Mouse (Mus musculus): Measurements from ENCODE around the gene Gm12166.
"Not testable (repeated sequence)": the region's sequence is repeated elsewhere in the genome, so short reads cannot be mapped to it uniquely, and the experiment has no call there.

The Gm12166 gene

DNA sequence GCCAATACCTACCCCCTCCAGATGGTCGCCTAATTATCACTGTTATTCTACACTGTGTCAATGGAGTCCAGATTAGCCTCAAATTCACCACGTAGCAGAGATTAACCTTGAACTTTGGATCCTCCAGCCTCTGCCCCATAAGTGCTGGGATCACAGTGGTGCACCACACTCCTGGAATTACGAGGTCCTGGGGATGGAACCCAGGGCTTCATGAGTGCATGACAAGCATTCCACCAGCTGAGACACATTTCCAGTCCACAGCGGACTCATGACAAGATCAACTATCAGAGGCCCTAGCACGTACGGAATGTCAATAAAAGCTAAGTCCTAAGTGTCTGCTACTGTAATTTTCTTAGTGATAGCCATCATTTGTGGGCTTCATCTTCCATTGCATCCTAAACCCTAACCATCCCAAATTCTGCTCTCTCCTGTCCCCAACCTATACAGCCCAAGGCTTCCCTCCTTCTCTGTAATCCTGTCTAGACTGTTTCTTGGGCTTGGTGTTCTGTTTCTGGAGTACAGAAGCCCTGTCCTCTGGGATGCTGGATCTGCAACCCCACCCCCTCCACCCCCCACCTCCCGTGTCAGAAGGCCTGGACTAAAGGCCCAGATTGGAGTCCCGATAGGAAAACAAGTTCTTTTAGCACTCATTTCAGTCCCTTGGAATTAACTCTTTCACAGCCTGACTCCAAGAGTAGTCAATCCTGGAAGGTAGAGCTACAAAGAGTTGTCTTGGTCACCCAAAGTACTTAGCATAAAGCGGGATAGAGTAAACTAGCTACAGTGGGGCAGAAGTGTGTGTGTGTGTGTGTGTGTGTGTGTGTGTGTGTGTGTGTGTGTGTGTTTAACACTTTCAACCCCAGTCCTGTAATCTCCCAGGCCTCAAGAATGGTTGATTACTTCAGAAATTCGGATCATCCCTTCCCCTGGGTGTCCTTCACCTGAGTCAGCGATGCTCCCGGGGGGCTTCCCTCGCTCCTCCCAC, 3.1 kb upstream of the Gm12166 start:
- DNase-seq: no peak

DNA sequence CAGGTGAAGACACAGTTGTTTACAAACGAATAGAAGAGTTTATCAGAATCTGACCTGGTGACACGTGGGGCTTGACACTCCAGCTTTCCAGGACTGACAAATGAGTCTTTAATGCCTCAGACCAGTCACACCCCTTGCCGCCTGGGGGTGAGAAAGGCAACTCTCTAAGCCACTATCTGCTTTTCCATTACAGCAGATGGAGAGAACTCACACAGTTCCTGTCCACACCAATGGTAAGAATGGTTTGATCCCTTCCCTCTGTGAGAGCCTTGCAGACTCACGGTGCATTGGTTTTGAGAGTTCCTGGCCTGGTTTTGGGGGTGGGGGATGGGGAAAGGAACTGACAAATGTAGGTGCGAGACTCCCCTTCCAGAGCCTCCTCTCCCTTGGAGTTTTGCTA, 2.2 kb upstream of the Gm12166 start:
- DNase-seq: no peak

DNA sequence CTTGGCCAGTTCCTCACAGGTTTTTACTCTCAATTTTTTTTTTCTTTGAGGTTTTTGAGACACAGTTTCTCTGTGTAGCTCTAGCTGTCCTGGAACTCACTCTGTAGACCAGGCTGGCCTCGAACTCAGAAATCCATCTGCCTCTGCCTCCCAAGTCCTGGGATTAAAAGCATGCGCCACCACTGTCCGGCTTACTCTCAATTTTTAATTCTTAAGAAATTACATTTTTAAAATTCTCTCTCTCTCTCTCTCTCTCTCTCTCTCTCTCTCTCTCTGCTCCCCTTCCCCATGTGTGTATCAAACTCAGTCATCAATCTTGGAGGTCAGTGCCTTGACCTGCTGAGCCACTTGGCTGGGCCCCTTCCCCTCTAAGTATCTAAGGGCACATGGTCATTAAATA, 1.3 kb upstream of the Gm12166 start:
- DNase-seq: not testable (repeated sequence)

DNA sequence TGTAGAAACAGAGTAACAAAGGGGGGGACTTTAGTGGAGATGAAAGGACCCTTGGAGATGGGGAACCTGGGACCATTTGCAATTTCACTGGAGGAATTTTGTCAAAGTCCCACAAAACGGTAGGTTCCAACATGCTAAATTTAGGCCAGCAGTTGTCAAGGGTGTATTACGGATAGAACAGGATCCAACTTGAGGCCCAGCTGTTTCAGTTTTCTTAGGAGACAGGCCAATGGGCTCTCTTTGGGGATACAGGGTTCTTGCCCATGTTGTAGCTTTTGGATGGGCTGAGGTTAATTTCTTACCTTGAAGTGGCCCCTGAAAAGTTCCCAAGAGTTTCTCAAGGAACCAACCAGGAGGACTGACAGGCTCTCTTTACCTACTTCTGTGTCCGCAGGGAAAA, 4.9 kb downstream of the Gm12166 start:
- DNase-seq: no peak

DNA sequence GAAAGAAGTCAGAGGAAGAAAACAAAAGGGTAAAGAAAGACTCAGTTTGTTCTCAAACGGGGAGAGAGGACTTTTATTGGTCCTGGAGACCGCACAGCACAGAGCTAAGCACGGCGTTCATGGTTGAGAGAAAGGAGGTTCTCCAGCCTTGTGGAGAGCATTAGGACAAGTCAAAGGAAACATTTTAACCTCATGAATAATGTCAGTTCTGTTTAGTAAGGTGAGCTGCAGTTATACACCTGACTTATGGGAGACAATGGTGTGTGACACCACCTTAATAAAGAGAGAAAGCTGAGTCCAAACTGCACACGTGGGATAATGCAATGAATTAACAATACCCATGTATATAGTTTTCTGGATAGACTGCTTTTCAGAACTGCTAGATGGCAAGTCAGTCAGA, 7.3 kb downstream of the Gm12166 start:
- no peak for DNase-seq

DNA sequence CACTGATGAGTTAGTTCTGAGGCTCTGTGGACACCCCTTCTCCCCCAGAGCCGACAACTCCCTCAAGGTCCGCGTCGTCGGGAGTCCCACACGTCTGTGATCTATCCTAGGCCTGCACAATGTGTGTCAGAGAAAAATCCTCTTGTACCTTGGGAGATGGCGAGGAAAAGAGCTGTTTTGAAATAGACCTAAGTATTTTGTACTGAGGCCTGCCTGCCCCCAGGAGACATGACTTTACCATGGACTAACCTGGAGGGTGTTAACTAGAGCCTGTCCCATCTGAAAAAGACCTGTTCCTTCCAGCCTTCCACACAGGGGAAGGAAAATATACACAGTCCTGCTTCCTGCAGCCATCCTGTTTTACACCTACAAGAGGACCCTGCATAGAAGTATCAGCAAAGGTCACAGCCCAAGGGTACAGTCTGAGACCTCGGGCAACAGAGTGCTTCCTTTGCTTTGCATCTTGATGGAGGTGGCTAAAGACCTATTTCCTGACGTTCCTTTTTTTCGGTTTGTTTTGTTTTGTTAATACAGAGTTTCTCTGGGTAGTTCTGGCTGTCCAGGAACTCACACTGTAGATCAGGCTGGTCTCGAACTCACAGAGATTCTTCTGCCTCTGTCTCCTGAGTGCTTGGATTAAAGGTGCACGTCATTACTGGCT, 10.4 kb downstream of the Gm12166 start:
- no peak for DNase-seq

DNA sequence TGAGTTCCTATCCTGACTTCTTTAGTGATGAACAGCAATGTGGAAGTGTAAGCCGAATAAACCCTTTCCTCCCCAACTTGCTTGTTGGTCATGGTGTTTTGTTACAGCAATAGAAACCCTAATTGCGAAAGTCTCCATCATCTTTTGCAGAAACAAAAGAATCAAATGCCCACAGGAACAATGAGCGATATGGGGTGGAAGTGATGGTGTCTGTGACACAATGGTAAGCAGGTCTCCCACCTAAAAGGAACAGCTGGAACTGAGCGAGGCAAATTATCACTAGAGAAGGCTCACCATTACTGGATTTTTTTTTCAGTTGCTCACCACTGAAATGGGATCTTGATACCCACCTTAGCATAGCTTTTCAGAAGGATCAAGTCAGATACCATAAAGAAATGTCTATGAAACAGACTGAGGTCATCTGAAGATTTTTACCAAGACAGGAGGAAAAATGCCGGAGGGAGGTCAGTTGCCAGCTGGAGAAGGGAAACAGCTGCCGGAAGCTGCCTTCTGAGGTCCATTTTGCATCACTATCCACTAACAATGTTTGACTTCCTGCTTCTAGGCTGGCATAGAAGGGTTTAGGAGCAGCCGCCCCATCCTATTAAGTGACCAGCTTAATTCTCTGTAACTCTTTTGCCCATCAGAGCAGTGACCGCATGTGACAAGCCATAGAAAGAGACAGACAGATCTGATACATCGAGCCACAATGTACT, 11.1 kb downstream of the Gm12166 start:
- DNase-seq: peak in 1 of 2 experiments; percentile 39

DNA sequence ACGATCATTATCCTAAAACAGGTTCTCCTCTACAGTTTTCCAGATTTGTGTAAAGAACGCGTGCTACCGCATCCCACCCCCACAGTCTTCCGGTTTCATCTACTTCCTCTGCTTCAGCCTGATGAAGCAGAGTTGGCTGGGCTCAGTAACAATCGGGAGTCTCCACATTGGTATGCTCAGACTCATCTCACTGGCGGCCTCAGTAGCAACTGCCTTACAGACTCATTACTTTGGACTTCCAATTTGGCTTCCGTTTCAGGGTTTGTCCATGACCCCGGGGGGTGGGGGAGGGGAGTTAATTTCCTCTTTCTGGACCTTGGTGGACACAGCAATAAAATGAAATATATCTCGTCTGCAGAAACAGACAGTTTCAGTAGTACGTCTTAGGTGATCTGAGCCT, 12.8 kb downstream of the Gm12166 start:
- peak; percentile 44 to 48 for DNase-seq

DNA sequence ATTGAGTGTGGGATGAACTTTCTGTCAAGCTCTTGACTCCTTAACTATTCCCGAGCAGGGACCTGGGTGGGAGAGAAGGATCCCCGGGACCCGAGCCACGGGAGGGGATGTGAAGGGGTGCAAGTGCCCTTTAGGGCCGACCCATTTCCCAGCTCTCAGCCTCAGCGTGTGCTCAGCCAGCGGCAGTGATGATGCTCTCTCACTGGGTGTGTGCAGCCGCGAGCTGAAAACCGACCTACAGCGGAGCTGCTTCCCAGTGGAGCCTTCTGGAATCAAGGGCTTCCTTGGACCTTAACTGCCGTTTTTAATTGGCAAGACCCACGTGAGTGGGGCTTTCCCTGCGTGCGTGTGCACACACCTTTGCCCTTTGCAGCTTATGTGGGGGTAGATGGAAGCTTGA, 13.2 kb downstream of the Gm12166 start:
- no peak for DNase-seq

DNA sequence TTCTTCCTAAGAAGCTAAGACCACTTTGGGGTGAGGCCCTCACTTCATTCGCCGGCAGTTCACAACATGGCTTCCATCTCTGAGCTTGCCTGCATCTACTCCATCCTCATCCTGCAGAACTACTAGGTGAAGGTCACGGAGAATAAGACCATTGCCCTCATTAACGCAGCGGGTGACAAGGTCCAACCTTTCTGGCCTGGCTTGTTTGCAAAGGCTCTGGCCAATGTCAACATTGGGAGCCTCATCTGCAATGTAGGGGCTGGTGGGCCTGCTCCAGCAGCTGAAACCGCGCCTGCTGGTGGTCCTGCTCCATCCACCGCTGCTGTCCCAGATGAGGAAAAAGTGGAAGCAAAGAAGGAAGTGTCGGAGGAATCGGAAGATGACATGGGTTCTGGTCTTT, 15.7 kb downstream of the Gm12166 start:
- no peak for DNase-seq

DNA sequence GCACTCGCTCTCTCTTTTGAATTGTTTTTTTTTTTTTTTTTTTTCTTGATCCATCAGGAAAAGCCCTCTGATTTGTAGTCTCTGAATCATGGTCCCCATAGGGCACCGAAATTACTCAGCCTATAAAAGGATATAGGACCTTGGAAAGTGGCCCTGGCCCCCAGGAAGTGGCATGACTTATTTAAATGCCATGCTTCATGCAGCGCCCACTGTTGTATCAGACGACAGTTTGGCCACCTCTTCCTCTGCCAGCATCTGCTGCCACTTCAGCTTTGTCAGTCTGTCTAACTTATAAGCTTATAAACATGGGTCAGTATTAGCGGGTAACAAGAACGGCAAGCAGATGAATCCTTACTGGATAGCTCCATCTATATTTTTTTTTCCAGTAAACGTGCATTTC, 19.2 kb downstream of the Gm12166 start:
- no peak for DNase-seq

DNA sequence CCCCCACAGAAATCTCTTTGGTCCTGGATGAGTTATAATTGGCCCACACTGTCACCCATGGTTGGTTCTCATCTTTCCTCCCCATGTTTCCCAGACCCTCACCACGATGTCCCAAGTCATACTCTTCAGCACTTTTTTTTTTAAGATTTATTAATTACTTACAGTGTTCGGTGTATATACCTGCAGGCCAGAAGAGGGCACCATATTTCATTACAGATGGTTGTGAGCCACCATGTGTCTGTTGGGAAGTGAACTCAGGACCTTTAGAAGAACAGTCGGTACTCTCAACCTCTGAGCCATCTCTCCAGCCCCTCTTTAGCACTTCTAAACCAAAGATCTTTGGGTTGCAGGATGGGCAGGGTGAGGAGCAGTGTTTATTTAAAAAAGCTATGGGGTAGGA, 20.7 kb downstream of the Gm12166 start:
- DNase-seq: no peak

DNA sequence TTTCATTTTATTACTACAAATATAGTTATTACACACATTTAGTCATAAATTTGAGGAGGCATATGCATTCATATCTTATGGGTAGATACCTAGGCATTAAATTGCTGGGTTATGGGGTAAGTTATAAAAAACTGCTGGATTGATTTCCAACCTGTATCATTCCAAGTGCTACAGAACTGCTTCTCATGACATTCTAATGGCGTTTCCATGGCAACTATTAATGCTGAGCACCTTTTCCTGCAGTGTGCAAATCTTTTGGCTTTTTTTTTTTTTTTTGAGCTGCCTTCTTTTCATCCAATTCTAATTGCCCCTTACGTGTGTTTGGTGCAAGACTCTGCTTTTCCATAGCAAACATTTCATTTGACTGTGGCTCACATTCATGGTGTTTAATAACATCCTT, 22.1 kb downstream of the Gm12166 start:
- DNase-seq: no peak

DNA sequence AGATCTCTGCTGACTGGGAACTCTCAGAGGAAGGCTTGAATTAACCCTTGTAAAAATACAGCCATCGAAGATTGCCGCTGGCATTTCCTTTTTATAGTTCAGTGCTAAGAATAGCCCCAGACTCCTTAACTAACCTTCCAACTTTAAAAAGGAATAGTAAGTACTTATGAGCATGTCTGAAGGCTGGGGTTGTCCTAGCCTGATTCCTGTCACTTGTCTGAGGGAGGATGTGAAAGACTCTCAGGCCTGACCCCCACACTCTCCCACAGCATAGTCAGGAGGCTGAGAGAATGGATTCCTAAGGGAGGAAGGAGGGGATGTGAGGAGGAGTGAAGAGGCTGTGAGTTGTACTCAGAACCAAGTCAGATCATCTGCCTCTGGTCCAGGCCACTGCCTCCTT, 22.6 kb downstream of the Gm12166 start:
- no peak for DNase-seq

DNA sequence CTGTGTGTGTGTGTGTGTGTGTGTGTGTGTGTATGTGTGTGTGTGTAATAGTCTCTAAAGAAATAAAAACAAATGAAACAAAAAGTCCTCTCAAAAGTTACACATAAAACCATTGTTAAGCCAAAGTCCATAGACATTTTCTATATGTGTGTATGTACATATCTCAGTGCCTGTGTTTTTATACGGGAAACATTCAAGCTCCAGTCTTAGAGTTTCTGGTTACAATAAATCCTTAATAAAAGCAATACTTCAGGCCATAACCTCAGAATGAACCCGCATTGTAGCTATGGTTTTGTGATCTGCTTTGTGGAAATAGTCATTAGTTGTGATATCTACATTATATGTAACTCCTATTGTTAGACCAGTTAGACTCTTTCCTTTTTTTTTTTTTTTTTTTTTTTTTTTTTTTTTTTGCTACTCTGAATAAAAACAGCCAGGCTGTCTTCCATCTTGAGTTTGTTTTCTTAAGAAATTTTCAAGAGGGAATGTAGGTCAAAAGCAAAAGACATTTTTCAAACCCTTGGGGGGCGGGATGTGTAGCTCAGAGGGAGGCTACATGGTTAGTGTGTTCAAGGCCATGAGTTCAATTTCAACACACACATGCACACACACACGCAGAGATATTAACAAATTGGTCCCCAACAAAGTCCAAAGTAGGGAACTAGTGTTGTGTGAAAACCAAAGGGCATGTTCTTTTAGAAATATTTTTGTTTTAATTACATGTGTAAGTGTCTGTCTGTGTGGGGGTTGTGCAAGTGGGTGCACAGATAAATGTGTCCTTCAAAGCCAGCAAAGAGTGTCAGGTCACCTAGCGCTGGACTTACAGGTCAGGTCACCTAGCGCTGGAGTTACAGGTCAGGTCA, 23.9 kb downstream of the Gm12166 start:
- no peak for DNase-seq

DNA sequence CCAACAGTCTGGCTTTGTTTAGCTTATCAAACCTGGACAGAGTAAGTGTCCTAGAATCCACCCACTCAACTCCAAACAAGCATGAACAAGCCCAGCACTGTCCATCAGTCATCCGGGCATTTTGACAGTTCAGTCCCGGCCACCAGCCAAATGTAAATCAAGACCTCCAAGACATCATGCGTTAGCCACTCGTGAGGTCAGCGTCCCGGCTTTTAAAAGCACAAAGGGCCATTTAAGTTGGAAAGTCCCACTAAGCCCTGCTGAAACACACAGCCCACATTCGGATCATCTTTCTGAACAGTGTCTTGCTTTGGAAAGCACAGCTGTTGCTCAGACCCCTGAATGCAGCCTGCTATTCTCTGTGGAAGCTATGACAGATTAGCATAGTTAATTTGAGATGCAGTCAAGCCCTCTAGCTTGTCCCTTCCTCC, 26.1 kb downstream of the Gm12166 start:
- DNase-seq: peak; percentile 75 to 82

DNA sequence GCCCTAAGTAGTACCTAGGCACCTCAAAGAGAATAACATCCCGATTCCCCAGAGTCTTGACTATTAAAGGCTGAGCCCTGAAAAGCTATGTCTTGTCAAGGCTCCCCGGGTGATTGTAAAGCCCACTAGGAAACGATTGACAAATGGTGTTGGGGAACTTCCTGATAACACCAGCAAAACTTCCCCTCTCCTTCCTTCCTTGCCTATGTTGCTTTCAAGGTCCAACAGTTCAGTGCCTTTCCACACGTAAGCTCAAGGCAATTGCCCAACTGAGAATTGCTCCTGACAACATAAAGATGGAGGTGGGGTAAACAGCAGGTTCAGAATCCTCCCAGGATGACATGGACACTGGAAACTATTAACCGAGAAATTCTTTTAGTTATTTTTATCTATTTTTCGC, 29.1 kb downstream of the Gm12166 start:
- DNase-seq: no peak

DNA sequence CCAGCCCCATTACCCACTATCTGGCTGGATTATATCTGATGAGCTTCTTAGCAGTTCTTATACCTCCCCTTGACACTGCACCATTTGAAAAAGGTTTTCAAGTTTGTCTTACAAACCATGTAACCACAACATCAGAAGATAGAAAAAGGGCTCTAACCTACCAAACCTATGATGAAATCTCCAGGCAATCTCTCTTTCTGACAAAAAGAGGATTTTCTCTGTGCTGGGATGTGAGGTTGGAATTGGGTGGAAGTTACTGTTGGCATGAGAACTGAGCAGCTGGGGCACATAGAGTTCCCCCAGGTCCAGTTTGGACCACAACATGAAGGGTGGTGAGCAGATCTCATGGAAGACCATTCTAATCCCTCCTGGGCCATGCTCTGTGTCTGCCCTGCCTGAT, 30.3 kb downstream of the Gm12166 start:
- DNase-seq: no peak

DNA sequence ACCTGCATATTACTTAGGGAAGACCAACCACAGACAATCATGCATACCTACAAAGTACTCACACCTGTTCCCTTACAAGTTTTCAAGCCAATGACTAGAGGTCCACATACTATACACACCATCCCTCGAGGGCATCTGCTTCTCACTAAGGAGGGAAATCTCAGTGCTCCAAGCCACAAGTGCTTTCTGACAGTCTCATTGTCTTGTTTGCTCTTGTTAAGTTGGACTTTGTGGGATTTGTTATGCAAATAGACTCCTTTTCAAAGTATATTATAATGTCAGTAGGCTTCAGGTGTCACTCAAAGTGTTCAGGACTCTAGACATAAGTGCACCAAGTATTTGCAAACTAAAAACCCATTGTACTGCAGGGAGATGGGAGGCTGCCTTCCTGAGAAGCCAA, 31.9 kb downstream of the Gm12166 start:
- no peak for DNase-seq

DNA sequence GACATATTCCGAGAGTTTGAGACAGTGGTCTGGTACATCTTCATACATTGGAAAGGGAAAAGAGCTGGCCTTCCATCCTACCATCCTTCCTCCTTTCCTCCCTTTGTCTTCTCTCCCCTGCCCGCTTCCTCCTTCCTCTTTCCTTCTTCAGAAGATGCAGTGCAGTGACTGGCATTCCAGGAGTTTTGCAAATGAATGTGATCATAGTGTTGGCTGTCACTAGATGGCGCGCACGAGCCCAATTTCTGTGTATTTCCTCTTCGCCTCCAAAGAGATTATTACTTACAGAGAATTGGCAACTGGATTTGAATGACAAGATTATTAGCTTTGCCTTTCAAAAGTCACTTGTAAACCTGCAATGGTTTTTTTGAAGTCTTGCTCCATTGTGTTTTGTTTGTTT, 36.1 kb downstream of the Gm12166 start:
- peak; percentile 65 to 78 for DNase-seq
